Mouse (Mus musculus) stomach, embryonic 14.5 days (tissue): ENCODE data around the gene Gm43518. TPM values are rescaled to one million over a fixed set of nuclear protein-coding genes. Genes with fewer than 3 reads are reported as not detected.

Experiments
- ATAC-seq: fragments of 200-750 bp; cut with Nextera tagmentation; 2 replicates; pipeline ENCODE4 v1.8.0; 2017; ENCODE audit warnings: low read depth, moderate TSS enrichment; ENCODE audit not compliant: insufficient number of reproducible peaks, insufficient read depth, low FRiP score
- H3K27ac ChIP-seq: fragments of 300-500 bp; sonication (generic); 2 replicates; pipeline ENCODE4 v1.5.1; 2014; ENCODE audit warnings: mild to moderate bottlenecking, low read length, moderate library complexity, mixed read lengths
- H3K27me3 ChIP-seq: fragments of 300-500 bp; sonication (generic); 2 replicates; pipeline ENCODE4 v1.6.1; 2014; ENCODE audit warnings: low read length, control low read depth, mixed read lengths; ENCODE audit not compliant: control insufficient read depth, insufficient read depth
- H3K36me3 ChIP-seq: fragments of 300-500 bp; sonication (generic); 2 replicates; pipeline ENCODE4 v1.6.1; 2014; ENCODE audit warnings: mild to moderate bottlenecking, control low read depth, low read length, moderate library complexity, mixed read lengths; ENCODE audit not compliant: control insufficient read depth, insufficient read depth
- H3K4me1 ChIP-seq: fragments of 300-500 bp; sonication (generic); 2 replicates; pipeline ENCODE4 v1.6.1; 2014; ENCODE audit warnings: low read length, control low read depth, mixed read lengths; ENCODE audit not compliant: control insufficient read depth, insufficient read depth
- H3K4me2 ChIP-seq: fragments of 300-500 bp; sonication (generic); replicated peaks from 2 replicates; pipeline ENCODE4 v1.6.1; 2014; ENCODE audit warnings: low read depth, low read length, control low read depth
- H3K4me3 ChIP-seq: fragments of 300-500 bp; sonication (generic); 2 replicates; pipeline ENCODE4 v1.5.1; 2014; ENCODE audit warnings: low read depth, low read length, control low read depth
- H3K9ac ChIP-seq: fragments of 300-500 bp; sonication (generic); replicated peaks from 2 replicates; pipeline ENCODE4 v1.6.1; 2014; ENCODE audit warnings: low read depth, mild to moderate bottlenecking, control low read depth, low read length, moderate library complexity, mixed read lengths
- H3K9me3 ChIP-seq: fragments of 300-500 bp; sonication (generic); 2 replicates; pipeline ENCODE4 v1.6.1; 2016; ENCODE audit warnings: low read depth, low read length, control low read depth; ENCODE audit not compliant: control insufficient read depth
- WGBS: fragments of 180-500 bp; shearing (Covaris S2); extraction: QIAGEN DNeasy Blood & Tissue Kit; methylation state at CpG from one replicate; pipeline ENCODE4 v1.1.7; 2014; 5-methylcytosine and 5-hydroxymethylcytosine counted together
- polyA plus RNA-seq: library from polyadenylated mRNA; unstranded; fragments of >200 nt; fragmentation: Nextera tagmentation; extraction: Ambion mirVana; gene quantifications from 2 replicates; pipeline ENCODE4 v1.2.1, GENCODE M21; 2014

Gm43518 gene
- polyA plus RNA-seq, 1 experiment from 2014 or later: 4.0 TPM

GRCm38 (mm10) chr5:123964208-123964607, 37.0 kb downstream of the Gm43518 start:
- no peaks in the 10 kb centered on the region for H3K27me3 ChIP-seq
- H3K4me2 ChIP-seq: no peak overlapping the region
- H3K4me1 ChIP-seq: no peaks in the 10 kb centered on the region
- no peak overlapping the region for H3K27ac ChIP-seq
- ATAC-seq: no peak
- no peaks in the 10 kb centered on the region for H3K36me3 ChIP-seq
- H3K4me3 ChIP-seq: no peak overlapping the region
- WGBS: 94% methylated on average over 4 of the region's 4 CpGs
- no peak overlapping the region for H3K9ac ChIP-seq
- no peaks in the 10 kb centered on the region for H3K9me3 ChIP-seq

- no peak overlapping the region for H3K4me3 ChIP-seq
- H3K4me2 ChIP-seq: no peak overlapping the region
- H3K27ac ChIP-seq: no peak overlapping the region
- H3K27me3 ChIP-seq: no peaks in the 10 kb centered on the region
- H3K9me3 ChIP-seq: no peaks in the 10 kb centered on the region
- ATAC-seq: no peak
- WGBS: 70% methylated on average over 2 of the region's 2 CpGs
- H3K36me3 ChIP-seq: no peaks in the 10 kb centered on the region
- no peak overlapping the region for H3K9ac ChIP-seq
- no peaks in the 10 kb centered on the region for H3K4me1 ChIP-seq
These were observed 39.5 kb downstream of the Gm43518 start for GRCm38 (mm10) chr5:123966759-123967158.

GRCm38 (mm10) chr5:123968468-123968867, 41.2 kb downstream of the Gm43518 start:
- Histone ChIP-seq H3K4me3 (no peak overlapping the region), H3K27ac (no peak overlapping the region), H3K4me2 (no peak overlapping the region), H3K9me3 (no peaks in the 10 kb centered on the region), H3K27me3 (peaks cover 6% of the 10 kb centered on the region; the same call in 1 of the 2 replicates), H3K4me1 (no peaks in the 10 kb centered on the region), H3K9ac (no peak overlapping the region), H3K36me3 (no peaks in the 10 kb centered on the region)
- no peak for ATAC-seq
- 60% methylated on average over 5 of the region's 5 CpGs for WGBS

- Histone ChIP-seq H3K4me2 (no peak overlapping the region), H3K4me3 (no peak overlapping the region), H3K4me1 (no peaks in the 10 kb centered on the region), H3K27ac (no peak overlapping the region), H3K36me3 (no peaks in the 10 kb centered on the region), H3K9ac (no peak overlapping the region), H3K27me3 (peaks cover 6% of the 10 kb centered on the region; the same call in 1 of the 2 replicates), H3K9me3 (no peaks in the 10 kb centered on the region)
- no peak for ATAC-seq
- 76% methylated on average over 8 of the region's 8 CpGs for WGBS
These were observed 42.0 kb downstream of the Gm43518 start for GRCm38 (mm10) chr5:123969216-123969615.

- H3K4me3 ChIP-seq: no peak overlapping the region
- no peaks in the 10 kb centered on the region for H3K36me3 ChIP-seq
- ATAC-seq: no peak
- H3K27ac ChIP-seq: no peak overlapping the region
- 87% methylated on average over 4 of the region's 4 CpGs for WGBS
- H3K27me3 ChIP-seq: peaks cover 10% of the 10 kb centered on the region; the same call in 1 of the 2 replicates
- H3K4me2 ChIP-seq: no peak overlapping the region
- H3K4me1 ChIP-seq: no peaks in the 10 kb centered on the region
- no peaks in the 10 kb centered on the region for H3K9me3 ChIP-seq
- no peak overlapping the region for H3K9ac ChIP-seq
These were observed 43.4 kb downstream of the Gm43518 start for GRCm38 (mm10) chr5:123970576-123970975.

GRCm38 (mm10) chr5:123972453-123972852, 45.2 kb downstream of the Gm43518 start:
- no peaks in the 10 kb centered on the region for H3K9me3 ChIP-seq
- H3K27me3 ChIP-seq: peaks cover 10% of the 10 kb centered on the region; the same call in 1 of the 2 replicates
- no peak for ATAC-seq
- H3K4me2 ChIP-seq: no peak overlapping the region
- no peak overlapping the region for H3K9ac ChIP-seq
- H3K4me1 ChIP-seq: peaks cover under 1% of the 10 kb centered on the region; the same call in 1 of the 2 replicates
- no peaks in the 10 kb centered on the region for H3K36me3 ChIP-seq
- no peak overlapping the region for H3K27ac ChIP-seq
- WGBS: 66% methylated on average over 6 of the region's 6 CpGs
- H3K4me3 ChIP-seq: no peak overlapping the region

GRCm38 (mm10) chr5:123973299-123974178, 46.3 kb downstream of the Gm43518 start, which contains the start of gene Hip1r:
TSS of gene Hip1r (plus strand) at chr5:123973628.
- H3K4me3 ChIP-seq: peak within 1 kb of the TSS; percentile 65
- WGBS: under 1% methylated on average over 91 of the region's 106 CpGs
- H3K9me3 ChIP-seq: no peaks in the 10 kb centered on the region
- peaks cover 3% of the 10 kb centered on the region; the same call in 1 of the 2 replicates for H3K4me1 ChIP-seq
- H3K36me3 ChIP-seq: no peaks in the 10 kb centered on the region
- H3K9ac ChIP-seq: peak within 1 kb of the TSS; percentile 64
- peak within 1 kb of the TSS; percentile 86 for H3K4me2 ChIP-seq
- ATAC-seq: peak; percentile 66
- H3K27me3 ChIP-seq: peaks cover 10% of the 10 kb centered on the region; the same call in 1 of the 2 replicates
- peak within 1 kb of the TSS; percentile 52; the same call in 1 of the 2 replicates for H3K27ac ChIP-seq

- H3K9me3 ChIP-seq: no peaks in the 10 kb centered on the region
- WGBS: 2% methylated on average over 14 of the region's 14 CpGs
- peak overlapping the region; percentile 52; the same call in 1 of the 2 replicates for H3K27ac ChIP-seq
- H3K36me3 ChIP-seq: no peaks in the 10 kb centered on the region
- peaks cover 10% of the 10 kb centered on the region; the same call in 1 of the 2 replicates for H3K27me3 ChIP-seq
- peak overlapping the region; percentile 64 for H3K9ac ChIP-seq
- H3K4me3 ChIP-seq: peak overlapping the region; percentile 65
- peaks cover 3% of the 10 kb centered on the region; the same call in 1 of the 2 replicates for H3K4me1 ChIP-seq
- H3K4me2 ChIP-seq: peak overlapping the region; percentile 86
- no peak for ATAC-seq
These were observed 46.9 kb downstream of the Gm43518 start for GRCm38 (mm10) chr5:123974179-123974485.
